Mouse (Mus musculus) intestine, embryonic 14.5 days (tissue): ENCODE data around the gene Ptges3l. TPM values are rescaled to one million over a fixed set of nuclear protein-coding genes. Genes with fewer than 3 reads are reported as not detected.

ENCODE experiments used
- ATAC-seq: fragments of 200-750 bp; cut with Nextera tagmentation; replicated peaks from 2 replicates; pipeline ENCODE4 v1.8.0; 2017; ENCODE audit warnings: low read depth, moderate number of reproducible peaks, moderate TSS enrichment, moderate library complexity; ENCODE audit not compliant: low FRiP score, low TSS enrichment
- DNase-seq: peaks from one replicate; pipeline ENCODE4 v3.0.0-alpha.2; 2018; ENCODE audit warnings: low spot score
- H3K27ac ChIP-seq: fragments of 300-500 bp; sonication (generic); 2 replicates; pipeline ENCODE4 v1.5.1; 2014; ENCODE audit warnings: low read depth, mild to moderate bottlenecking, control low read depth
- H3K27me3 ChIP-seq: fragments of 300-500 bp; sonication (generic); replicated peaks from 2 replicates; pipeline ENCODE4 v1.6.1; 2014; ENCODE audit warnings: low read length, control low read depth; ENCODE audit not compliant: control insufficient read depth, insufficient read depth
- H3K36me3 ChIP-seq: fragments of 300-500 bp; sonication (generic); 2 replicates; pipeline ENCODE4 v1.6.1; 2014; ENCODE audit warnings: low read length, control low read depth; ENCODE audit not compliant: control insufficient read depth, insufficient read depth
- H3K4me1 ChIP-seq: fragments of 300-500 bp; sonication (generic); replicated peaks from 2 replicates; pipeline ENCODE4 v1.6.1; 2014; ENCODE audit warnings: low read length, control low read depth, mixed read lengths; ENCODE audit not compliant: control insufficient read depth, insufficient read depth
- H3K4me2 ChIP-seq: fragments of 300-500 bp; sonication (generic); 2 replicates; pipeline ENCODE4 v1.6.1; 2014; ENCODE audit warnings: low read length
- H3K4me3 ChIP-seq: fragments of 300-500 bp; sonication (generic); 2 replicates; pipeline ENCODE4 v1.5.1; 2014; ENCODE audit warnings: low read depth, low read length, control low read depth, mixed read lengths
- H3K9ac ChIP-seq: fragments of 300-500 bp; sonication (generic); 2 replicates; pipeline ENCODE4 v1.6.1; 2014; ENCODE audit warnings: mild to moderate bottlenecking, low read length
- H3K9me3 ChIP-seq: fragments of 300-500 bp; sonication (generic); 2 replicates; pipeline ENCODE4 v1.6.1; 2016; ENCODE audit warnings: low read length, control low read depth; ENCODE audit not compliant: control insufficient read depth
- WGBS: fragments of 180-500 bp; shearing (Covaris S2); extraction: QIAGEN DNeasy Blood & Tissue Kit; methylation state at CpG from one replicate; pipeline ENCODE4 v1.1.7; 2014; 5-methylcytosine and 5-hydroxymethylcytosine counted together
- polyA plus RNA-seq: library from polyadenylated mRNA; unstranded; fragments of >200 nt; fragmentation: Nextera tagmentation; extraction: Ambion mirVana; gene quantifications from 2 replicates; pipeline ENCODE4 v1.2.1, GENCODE M21; 2014

Gene Ptges3l
- polyA plus RNA-seq, 1 experiment from 2014 or later, result 16.3 TPM

DNA sequence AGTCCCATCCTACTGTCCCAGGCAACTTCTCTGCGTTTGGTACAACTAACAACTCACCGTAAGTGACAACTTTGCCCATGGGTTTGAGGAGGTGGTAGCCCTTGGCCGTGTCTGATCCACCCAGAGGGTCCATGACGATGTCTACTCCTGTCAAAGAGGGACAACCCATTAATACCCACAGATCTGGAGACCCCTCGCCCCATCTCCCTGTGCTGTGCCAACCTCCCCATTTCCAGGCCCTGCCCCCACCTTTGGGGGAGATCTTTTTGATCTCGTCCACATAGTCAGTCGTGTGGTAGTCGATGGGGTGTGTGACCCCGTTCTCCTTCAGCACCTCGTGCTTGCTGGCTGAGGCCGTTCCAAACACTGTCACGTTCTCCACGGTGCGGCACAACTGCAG is 37.0 kb upstream of the Ptges3l start:
- 87% methylated on average over 14 of the region's 14 CpGs for WGBS
- H3K27me3 ChIP-seq, result no peaks in the 10 kb centered on the region
- no peak overlapping the region for H3K4me3 ChIP-seq
- H3K9ac ChIP-seq, result no peak overlapping the region
- ATAC-seq (no peak), DNase-seq (no peak)
- no peaks in the 10 kb centered on the region for H3K9me3 ChIP-seq
- peaks cover 25% of the 10 kb centered on the region for H3K4me1 ChIP-seq
- no peak overlapping the region for H3K27ac ChIP-seq
- H3K4me2 ChIP-seq, result no peak overlapping the region
- H3K36me3 ChIP-seq, result peaks cover 41% of the 10 kb centered on the region

DNA sequence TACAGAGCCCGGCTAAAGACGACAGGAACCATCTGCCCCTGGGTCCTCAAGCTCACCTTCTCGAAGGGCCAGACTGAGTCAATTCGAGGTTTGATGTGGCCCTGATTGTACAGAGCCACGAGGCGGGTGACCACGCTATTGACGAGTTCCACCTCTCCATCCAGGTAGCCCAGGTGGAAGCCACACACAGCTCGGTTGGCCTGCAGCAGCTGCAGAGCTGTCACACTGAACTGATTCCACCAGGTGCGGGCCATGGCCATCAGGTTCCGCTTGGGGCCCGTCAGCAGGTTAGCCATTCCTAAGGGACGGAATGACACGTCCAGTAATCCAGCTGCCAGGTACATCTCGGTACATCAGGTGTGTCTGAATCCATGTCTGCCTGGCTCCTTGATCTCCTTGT is 35.2 kb upstream of the Ptges3l start:
- peaks cover 41% of the 10 kb centered on the region for H3K36me3 ChIP-seq
- ATAC-seq (no peak), DNase-seq (no peak)
- no peak overlapping the region for H3K4me3 ChIP-seq
- H3K27ac ChIP-seq, result no peak overlapping the region
- H3K4me2 ChIP-seq, result no peak overlapping the region
- 83% methylated on average over 15 of the region's 15 CpGs for WGBS
- H3K9ac ChIP-seq, result no peak overlapping the region
- H3K4me1 ChIP-seq, result peaks cover 22% of the 10 kb centered on the region
- H3K9me3 ChIP-seq, result no peaks in the 10 kb centered on the region
- H3K27me3 ChIP-seq, result no peaks in the 10 kb centered on the region

DNA sequence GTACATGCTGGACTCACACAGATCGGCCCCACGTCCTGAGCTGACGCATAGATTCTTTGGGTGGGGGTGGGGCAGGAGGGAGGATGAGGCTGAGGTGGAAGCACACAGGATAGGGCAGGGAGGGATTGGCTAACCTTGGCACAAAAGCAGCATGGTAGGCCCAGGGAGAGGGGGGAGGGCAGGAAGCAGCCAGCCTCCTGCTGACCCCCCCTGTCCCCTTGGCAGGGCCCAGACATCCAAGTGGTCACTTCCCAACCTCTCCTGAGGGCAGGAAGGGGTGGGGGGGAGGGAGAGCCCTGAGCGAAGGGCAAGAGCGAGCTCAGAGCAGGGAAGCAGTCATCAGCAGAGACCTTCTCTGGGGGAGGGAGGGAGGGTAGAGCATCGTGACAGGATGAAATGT is 34.6 kb upstream of the Ptges3l start:
- no peak for DNase-seq
- 32% methylated on average over 6 of the region's 6 CpGs for WGBS
- Histone ChIP-seq H3K4me1 (peaks cover 22% of the 10 kb centered on the region), H3K4me2 (no peak overlapping the region), H3K4me3 (no peak overlapping the region), H3K27ac (no peak overlapping the region), H3K9ac (no peak overlapping the region), H3K27me3 (no peaks in the 10 kb centered on the region), H3K36me3 (peaks cover 41% of the 10 kb centered on the region), H3K9me3 (no peaks in the 10 kb centered on the region)
- ATAC-seq, result no peak

DNA sequence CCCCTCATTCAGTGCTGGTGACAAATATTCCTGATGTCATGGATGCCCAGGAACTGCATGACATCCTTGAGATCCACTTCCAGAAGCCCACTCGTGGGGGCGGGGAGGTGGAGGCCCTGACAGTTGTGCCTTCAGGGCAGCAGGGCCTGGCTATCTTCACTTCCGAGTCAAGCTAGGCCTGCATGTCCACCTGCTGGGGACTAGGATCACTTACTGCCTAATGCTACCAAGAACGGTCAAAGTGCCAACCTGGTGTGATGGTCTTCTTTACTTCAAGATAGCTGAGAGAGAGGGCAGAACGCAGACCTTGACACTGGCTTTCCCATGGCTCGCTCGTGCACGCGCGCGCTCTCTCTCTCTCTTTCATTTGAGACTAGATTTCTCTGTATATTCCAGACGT is 33.1 kb upstream of the Ptges3l start:
- Histone ChIP-seq H3K27ac (no peak overlapping the region), H3K4me3 (no peak overlapping the region), H3K9me3 (no peaks in the 10 kb centered on the region), H3K4me1 (peaks cover 15% of the 10 kb centered on the region), H3K9ac (no peak overlapping the region), H3K4me2 (no peak overlapping the region), H3K27me3 (no peaks in the 10 kb centered on the region), H3K36me3 (peaks cover 41% of the 10 kb centered on the region)
- no peak for DNase-seq
- WGBS, result 82% methylated on average over 12 of the region's 12 CpGs
- no peak for ATAC-seq

DNA sequence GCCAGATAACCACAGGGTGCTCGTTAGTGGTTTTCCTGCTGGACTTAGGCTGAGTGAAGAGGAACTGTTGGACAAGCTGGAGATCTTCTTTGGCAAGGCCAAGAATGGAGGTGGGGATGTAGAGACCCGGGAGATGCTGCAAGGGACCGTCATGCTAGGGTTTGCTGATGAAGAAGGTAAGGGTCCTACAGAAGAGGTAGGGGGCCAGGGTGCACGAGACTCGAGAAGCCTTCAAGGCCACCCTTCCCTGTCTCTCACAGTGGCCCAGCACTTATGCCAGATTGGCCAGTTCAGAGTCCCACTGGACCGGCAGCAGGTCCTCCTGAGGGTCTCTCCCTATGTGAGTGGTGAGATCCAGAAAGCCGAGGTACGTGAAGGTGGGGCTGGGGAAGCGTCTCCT is 32.5 kb upstream of the Ptges3l start:
- H3K4me2 ChIP-seq, result no peak overlapping the region
- 89% methylated on average over 9 of the region's 9 CpGs for whole genome bisulfite sequencing
- ATAC-seq (no peak), DNase-seq (no peak)
- H3K9ac ChIP-seq, result no peak overlapping the region
- H3K9me3 ChIP-seq, result no peaks in the 10 kb centered on the region
- H3K27me3 ChIP-seq, result no peaks in the 10 kb centered on the region
- H3K36me3 ChIP-seq, result peaks cover 41% of the 10 kb centered on the region
- peaks cover 9% of the 10 kb centered on the region for H3K4me1 ChIP-seq
- H3K4me3 ChIP-seq, result no peak overlapping the region
- no peak overlapping the region for H3K27ac ChIP-seq

DNA sequence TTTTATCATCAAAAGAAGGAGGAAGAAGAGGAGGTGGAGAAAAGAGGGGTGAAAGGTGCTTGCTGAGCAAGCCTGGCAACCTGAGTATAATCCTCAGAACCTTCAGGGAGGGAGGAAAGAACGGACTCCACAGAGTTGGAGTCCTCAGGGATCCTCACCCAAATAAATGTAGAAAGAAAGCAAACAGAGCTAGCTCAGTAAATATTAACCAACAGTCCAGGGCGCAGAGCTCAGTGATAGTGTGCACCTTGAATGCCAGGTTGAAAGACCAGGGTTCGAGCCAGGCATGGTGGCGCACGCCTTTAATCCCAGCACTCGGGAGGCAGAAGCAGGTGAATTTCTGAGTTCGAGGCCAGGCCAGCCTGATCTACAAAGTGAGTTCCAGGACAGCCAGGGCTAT is 30.5 kb upstream of the Ptges3l start:
- H3K36me3 ChIP-seq, result peaks cover 23% of the 10 kb centered on the region; the same call in 1 of the 2 replicates
- H3K4me3 ChIP-seq, result no peak overlapping the region
- no peak overlapping the region for H3K4me2 ChIP-seq
- H3K27me3 ChIP-seq, result no peaks in the 10 kb centered on the region
- ATAC-seq (no peak), DNase-seq (no peak)
- WGBS, result 75% methylated on average over 7 of the region's 7 CpGs
- peaks cover 4% of the 10 kb centered on the region; the same call in 1 of the 2 replicates for H3K4me1 ChIP-seq
- H3K9me3 ChIP-seq, result no peaks in the 10 kb centered on the region
- no peak overlapping the region for H3K9ac ChIP-seq
- no peak overlapping the region for H3K27ac ChIP-seq

DNA sequence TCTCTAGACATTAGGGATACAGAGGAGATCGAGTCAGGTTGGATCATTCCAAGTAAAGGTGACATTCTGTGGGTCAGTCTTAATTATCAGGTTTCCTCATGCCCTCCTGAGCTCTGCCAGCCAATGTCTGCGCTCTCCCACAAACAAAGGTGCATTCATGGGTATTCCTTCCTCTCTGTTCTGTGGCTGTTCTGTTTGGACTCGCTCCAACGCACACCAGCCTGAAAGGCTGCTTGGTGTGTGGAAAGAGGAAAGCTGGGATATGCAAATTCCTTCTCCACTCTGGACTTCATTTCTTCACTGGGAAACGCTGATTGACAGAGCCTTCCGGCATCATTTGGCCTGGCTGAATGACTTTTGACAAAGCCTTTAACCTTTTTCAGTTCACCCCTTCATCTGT is 29.6 kb upstream of the Ptges3l start:
- no peak for ATAC-seq

DNA sequence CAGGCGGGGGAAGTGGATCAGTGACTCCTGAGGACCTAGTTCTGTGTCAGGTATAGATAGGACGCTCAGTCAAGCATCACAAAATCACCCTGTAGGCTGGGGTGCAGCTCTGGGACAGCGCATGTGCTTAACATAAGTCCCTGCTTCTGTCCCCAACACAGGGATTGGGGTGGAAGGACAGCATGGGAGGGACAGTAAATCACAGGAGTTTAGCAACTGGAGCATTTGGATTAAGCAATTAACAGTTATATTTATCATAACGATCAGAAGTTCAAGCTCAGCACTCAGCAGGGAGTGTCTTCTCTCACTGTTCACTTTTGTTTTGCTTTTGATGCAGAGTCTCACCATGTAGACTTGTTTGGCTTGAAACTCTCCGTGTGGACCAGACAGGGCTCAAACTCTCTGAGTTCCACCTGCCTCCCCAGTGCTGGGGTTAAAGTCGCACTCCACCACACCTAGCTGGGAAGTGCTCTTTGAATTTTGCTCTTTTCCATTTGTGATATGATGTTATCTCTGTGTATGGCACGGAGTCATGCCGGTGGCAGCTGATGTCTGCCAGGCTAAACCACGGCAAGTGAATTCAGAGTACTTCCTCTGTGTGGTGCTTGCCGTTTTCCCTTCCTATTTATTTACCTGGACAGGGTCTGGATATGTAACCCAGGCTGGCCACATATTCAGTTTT is 27.1 kb upstream of the Ptges3l start:
- Histone ChIP-seq H3K36me3 (0 out of 2 replicates have a peak, but pooled peaks cover under 1% of the 10 kb centered on the region), H3K4me2 (no peak overlapping the region), H3K9ac (no peak overlapping the region), H3K4me3 (no peak overlapping the region), H3K27ac (no peak overlapping the region), H3K4me1 (0 out of 2 replicates have a peak, but pooled peaks cover 2% of the 10 kb centered on the region), H3K27me3 (no peaks in the 10 kb centered on the region), H3K9me3 (no peaks in the 10 kb centered on the region)
- DNase-seq (no peak), ATAC-seq (no peak)
- WGBS, result 71% methylated on average over 10 of the region's 10 CpGs

More for the DNA sequence above, 29.6 kb upstream of the Ptges3l start:
- Histone ChIP-seq H3K9ac (no peak overlapping the region), H3K4me1 (peaks cover 4% of the 10 kb centered on the region; the same call in 1 of the 2 replicates), H3K4me2 (no peak overlapping the region), H3K4me3 (no peak overlapping the region), H3K36me3 (peaks cover 17% of the 10 kb centered on the region; the same call in 1 of the 2 replicates), H3K27me3 (no peaks in the 10 kb centered on the region), H3K9me3 (no peaks in the 10 kb centered on the region), H3K27ac (no peak overlapping the region)
- 71% methylated on average over 6 of the region's 6 CpGs for WGBS
- no peak for DNase-seq

DNA sequence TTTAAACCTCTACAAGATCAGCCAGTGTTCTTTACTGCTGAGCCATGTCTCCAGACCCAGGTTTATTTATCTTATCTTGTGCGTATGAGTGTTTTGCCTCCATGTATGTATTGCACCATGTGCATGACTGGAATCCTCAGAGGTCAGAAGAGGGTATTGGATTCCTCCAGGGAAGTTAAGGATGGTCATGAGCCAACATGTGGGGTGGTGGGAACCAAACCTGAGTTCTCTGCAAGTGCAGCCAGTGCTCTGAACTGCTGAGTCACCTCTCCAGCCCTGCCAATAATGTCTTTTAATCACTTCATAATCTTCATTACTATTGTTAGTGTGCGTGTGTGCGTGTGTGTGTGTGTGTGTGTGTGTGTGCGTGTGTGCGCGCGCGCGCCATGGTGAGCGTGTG is 26.4 kb upstream of the Ptges3l start:
- WGBS, result 89% methylated on average over 10 of the region's 10 CpGs
- H3K4me1 ChIP-seq, result 0 out of 2 replicates have a peak, but pooled peaks cover 2% of the 10 kb centered on the region
- no peaks in the 10 kb centered on the region for H3K9me3 ChIP-seq
- ATAC-seq, result no peak
- H3K27ac ChIP-seq, result no peak overlapping the region
- no peak overlapping the region for H3K4me3 ChIP-seq
- no peaks in the 10 kb centered on the region for H3K36me3 ChIP-seq
- DNase-seq, result no peak
- no peaks in the 10 kb centered on the region for H3K27me3 ChIP-seq
- H3K9ac ChIP-seq, result no peak overlapping the region
- H3K4me2 ChIP-seq, result no peak overlapping the region
